In genomic region chr10:49952434-49952833, GRCm38 (mm10) we compare ENCODE assay signal across 12 mouse cellular contexts.
"Had no signal": no experiment of that assay in that cellular context is flagged by ENCODE, and none has a peak within 500 bp of the region (broad histone marks: within the 10 kb centered on the region; RNA-seq: fewer than 3 reads in every experiment).

No protein-coding gene starts in this region.

- H3K4me3 ChIP-seq: layer of hippocampus, adult 2 months; limb, embryonic 12.5 days; liver, embryonic 13.5 days; midbrain, embryonic 15.5 days had no signal

- H3K27me3 ChIP-seq: limb, embryonic 12.5 days; liver, embryonic 13.5 days; midbrain, embryonic 15.5 days had no signal

- H3K4me2 ChIP-seq: limb, embryonic 12.5 days; liver, embryonic 13.5 days; midbrain, embryonic 15.5 days had no signal

- H3K9ac ChIP-seq: limb, embryonic 12.5 days; liver, embryonic 13.5 days; midbrain, embryonic 15.5 days had no signal

- ATAC-seq: midbrain, embryonic 15.5 days had no signal

- H3K4me1 ChIP-seq: limb, embryonic 12.5 days; liver, embryonic 13.5 days; midbrain, embryonic 15.5 days had no signal

- DNase-seq: kidney, adult 18-20 months; kidney, postnatal 10 days; kidney, postnatal 4 days; liver; liver, embryonic 13.5 days; lung, adult 18-20 months; right cerebral cortex, adult 18-20 months; right cerebral cortex, postnatal 25 days; thymus, postnatal 36 days had no signal

- H3K27ac ChIP-seq: layer of hippocampus, adult 2 months; limb, embryonic 12.5 days; liver, embryonic 13.5 days; midbrain, embryonic 15.5 days had no signal

- H3K36me3 ChIP-seq: limb, embryonic 12.5 days; liver, embryonic 13.5 days; midbrain, embryonic 15.5 days had no signal

- H3K9me3 ChIP-seq: limb, embryonic 12.5 days; liver, embryonic 13.5 days; midbrain, embryonic 15.5 days had no signal
